Comparison of ENCODE assay signal across 8 mouse cellular contexts in genomic region chr4:141278154-141278553, GRCm38 (mm10). TPM values are rescaled to one million over a fixed set of nuclear protein-coding genes. Genes with fewer than 3 reads are reported as not detected.
A peak's percentile ranks its signal among the peaks of the same experiment; 100 is the strongest.
DNase-seq lines count a peak whose midpoint lies in the region; ATAC-seq and TF ChIP-seq lines count a peak whose summit lies in the region.

No protein-coding gene starts in this region.

- H3K4me3 ChIP-seq in embryonic facial prominence, embryonic 13.5 days, result no peak overlapping the region
- H3K4me3 ChIP-seq in midbrain, embryonic 12.5 days, result no peak overlapping the region

- no peaks in the 10 kb centered on the region for H3K27me3 ChIP-seq in Patski
- H3K27me3 ChIP-seq in embryonic facial prominence, embryonic 13.5 days, result no peaks in the 10 kb centered on the region; the same call in 1 of the 2 replicates
- H3K27me3 ChIP-seq in midbrain, embryonic 12.5 days, result peaks cover 21% of the 10 kb centered on the region

- intact Hi-C loops in heart, postnatal 25 days (cut with DNase I), result loop anchor here (2.0 to 10.0 kb wide), 3 partner anchors 23 to 297 kb away; partner anchors contain the start of gene Epha2
- intact Hi-C loops in left cerebral cortex, postnatal 4 days (cut with DNase I), result no loop called here

- no peak for TF ChIP-seq CTCF in Patski (IDR thresholded peaks at IDR 0.05)

- CTCF ChIA-PET in Patski (lab: Charles Lee), result interaction anchor here (1.3 to 1.4 kb wide), 3 partner anchors 24 to 129 kb away, joined by 3 to 8 read pairs (median 5); no protein-coding TSS in a partner anchor

- H3K4me2 ChIP-seq in embryonic facial prominence, embryonic 13.5 days, result no peak overlapping the region
- H3K4me2 ChIP-seq in midbrain, embryonic 12.5 days (replicated peaks), result no peak overlapping the region

- H3K9ac ChIP-seq in embryonic facial prominence, embryonic 13.5 days, result 0 out of 2 replicates have a peak overlapping the region, but pooled peaks have one; percentile 36
- 0 out of 2 replicates have a peak overlapping the region, but pooled peaks have one; percentile 11 for H3K9ac ChIP-seq in midbrain, embryonic 12.5 days (replicated peaks)

- POLR2A ChIA-PET in Patski (lab: Charles Lee), result interaction anchor here (0.6 to 2.2 kb wide), 5 partner anchors 25 to 168 kb away, joined by 3 to 11 read pairs (median 6); no protein-coding TSS in a partner anchor

- in situ Hi-C loops in Patski (cut with MboI; ENCODE audit: low pct_unique_long_range_greater_than_20kb), result loop anchor here (5.0 to 25.0 kb wide), 3 partner anchors 34 to 284 kb away; no protein-coding TSS in a partner anchor

- H3K36me3 ChIP-seq in embryonic facial prominence, embryonic 13.5 days, result no peaks in the 10 kb centered on the region
- no peaks in the 10 kb centered on the region for H3K36me3 ChIP-seq in midbrain, embryonic 12.5 days

- ATAC-seq in Patski, result peak; percentile 85
- ATAC-seq in embryonic facial prominence, embryonic 13.5 days (ENCODE audit: insufficient number of reproducible peaks, insufficient read depth, low FRiP score, low TSS enrichment, low read depth), result no peak
- ATAC-seq in midbrain, embryonic 12.5 days (ENCODE audit: low FRiP score, low read depth), result no peak
- no peak for ATAC-seq in granulocyte monocyte progenitor cell, adult 5-6 weeks (replicated peaks; ENCODE audit: poor library complexity, severe bottlenecking)
- no peak for ATAC-seq in megakaryocyte, adult 5-6 weeks (ENCODE audit: poor library complexity, severe bottlenecking)

- H3K4me1 ChIP-seq in embryonic facial prominence, embryonic 13.5 days, result peaks cover 39% of the 10 kb centered on the region
- peaks cover 43% of the 10 kb centered on the region for H3K4me1 ChIP-seq in midbrain, embryonic 12.5 days

- DNase-seq in Patski (ENCODE audit: low read depth, low spot score), result peak; percentile 90
- peak; percentile 91 for DNase-seq in heart, postnatal 25 days (ENCODE audit: low spot score)
- peak; percentile 84 to 92 for DNase-seq in kidney, postnatal 4 days
- DNase-seq in left cerebral cortex, postnatal 4 days, result no peak

- H3K9me3 ChIP-seq in embryonic facial prominence, embryonic 13.5 days, result no peaks in the 10 kb centered on the region
- H3K9me3 ChIP-seq in midbrain, embryonic 12.5 days, result no peaks in the 10 kb centered on the region

- WGBS in embryonic facial prominence, embryonic 13.5 days, result 56% methylated on average over 7 of the region's 7 CpGs
- WGBS in midbrain, embryonic 12.5 days, result 66% methylated on average over 7 of the region's 7 CpGs

- peak overlapping the region; percentile 39; the same call in 1 of the 2 replicates for H3K27ac ChIP-seq in embryonic facial prominence, embryonic 13.5 days
- peak overlapping the region; percentile 52; the same call in 1 of the 2 replicates for H3K27ac ChIP-seq in midbrain, embryonic 12.5 days (replicated peaks)

RNA-seq across cellular contexts. Expression of gene Epha2, which starts 22.9 kb away (rescaled TPM):
- 59.1 TPM for polyA plus RNA-seq in Patski (2021)
- 2.6 and 4.0 TPM in 2 replicates for polyA plus RNA-seq in embryonic facial prominence, embryonic 13.5 days (2015; fragmentation: Nextera tagmentation; extraction: Ambion mirVana)
- 1 to 10 TPM; 6.8 to 7.7 TPM for total RNA-seq in heart, postnatal 25 days (2021)
- polyA plus RNA-seq in midbrain, embryonic 12.5 days (2016; fragmentation: Nextera tagmentation; extraction: Ambion mirVana), result 6.5 and 7.8 TPM in 2 replicates
- 0.88 TPM in 1 of 2 replicates, not detected in the other for total RNA-seq in granulocyte monocyte progenitor cell, adult 5-6 weeks (2014; fragmentation: Nextera tagmentation)
- total RNA-seq in granulocyte monocyte progenitor cell, adult 5-6 weeks (2017), result 0.10 TPM in 1 of 2 replicates, not detected in the other
- total RNA-seq in left cerebral cortex, postnatal 4 days (2021), result 1 to 10 TPM; 1.6 TPM
- total RNA-seq in megakaryocyte, adult 5-6 weeks (2015), result 1.1 TPM in 2 replicates
- 1.3 and 2.1 TPM in 2 replicates for total RNA-seq in megakaryocyte, adult 5-6 weeks (2017)

RNA-seq across cellular contexts. Expression of gene Arhgef19, which starts 38.9 kb away (rescaled TPM):
- polyA plus RNA-seq in Patski (2021), result 4.8 TPM
- polyA plus RNA-seq in embryonic facial prominence, embryonic 13.5 days (2015; fragmentation: Nextera tagmentation; extraction: Ambion mirVana), result 18.9 and 23.3 TPM in 2 replicates
- total RNA-seq in heart, postnatal 25 days (2021), result 10 to 100 TPM; 28.5 to 36.4 TPM
- polyA plus RNA-seq in midbrain, embryonic 12.5 days (2016; fragmentation: Nextera tagmentation; extraction: Ambion mirVana), result 2.1 and 2.7 TPM in 2 replicates
- not detected in 2 replicates for total RNA-seq in granulocyte monocyte progenitor cell, adult 5-6 weeks (2014; fragmentation: Nextera tagmentation)
- total RNA-seq in granulocyte monocyte progenitor cell, adult 5-6 weeks (2017), result not detected in 2 replicates
- total RNA-seq in left cerebral cortex, postnatal 4 days (2021), result 1 to 10 TPM; 1.8 to 2.4 TPM
- total RNA-seq in megakaryocyte, adult 5-6 weeks (2015), result not detected in 2 replicates
- total RNA-seq in megakaryocyte, adult 5-6 weeks (2017), result not detected in 2 replicates

Comparison
In these comparisons a context has a peak if more than half of its experiments do, and no peak if none do; other contexts are left out.
1. RNA of gene Arhgef19, which starts 38.9 kb away (total RNA-seq): 28.5 to 36.4 TPM in heart, postnatal 25 days; 1.8 to 2.4 TPM in left cerebral cortex, postnatal 4 days, not detected in granulocyte monocyte progenitor cell, adult 5-6 weeks and not detected in megakaryocyte, adult 5-6 weeks; every median in the first group is over 4 times any median in the second.